Mouse (Mus musculus): ENCODE data around the gene Mta1.

Gene Mta1

DNA sequence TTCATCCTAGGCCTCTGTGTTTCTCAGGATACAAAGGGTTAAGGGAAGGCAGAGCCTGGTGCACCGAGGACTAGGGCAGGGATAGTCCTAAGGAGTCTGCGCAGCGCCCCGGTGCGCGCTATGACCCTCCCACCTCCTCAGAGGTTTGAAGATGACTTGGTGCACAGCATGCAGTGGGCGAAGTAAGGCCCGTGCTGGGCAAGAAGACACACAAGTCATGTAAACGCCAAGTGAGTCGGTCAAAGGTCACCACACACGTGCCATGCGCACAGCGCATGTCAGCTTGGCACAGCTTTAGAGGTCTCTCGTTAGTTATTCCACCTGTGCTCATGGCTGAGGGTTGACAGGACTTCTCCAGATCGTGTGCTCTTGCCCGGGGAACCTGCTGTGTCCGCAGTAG is 8.0 kb upstream of the Mta1 start:
- in situ Hi-C loops (cut with MboI, MseI) = loop anchor here in 1 of 2 experiments (25.0 kb wide), 1 partner anchor 1278 kb away; the partner anchor contains the start of genes Xrcc3 and Zfyve21

DNA sequence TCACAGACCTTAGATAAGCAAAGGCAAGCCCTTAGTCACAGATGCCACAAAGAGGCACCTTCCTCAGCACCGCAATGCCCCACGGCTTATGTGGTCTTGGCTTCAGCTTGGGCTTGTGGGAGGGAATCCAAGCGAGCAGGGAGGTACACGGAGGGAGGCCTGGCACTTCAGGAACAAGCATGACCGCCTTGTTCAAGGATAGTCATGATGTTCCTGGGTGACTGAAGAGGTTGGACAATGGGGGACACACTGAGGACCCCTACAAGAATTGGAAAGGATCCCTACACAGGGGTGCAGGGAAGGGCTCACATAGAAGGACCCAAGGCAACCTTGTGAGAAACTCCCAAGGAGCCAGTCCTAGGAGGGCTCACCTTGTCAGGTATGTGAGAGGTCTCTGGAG is 1.0 kb upstream of the Mta1 start:
- in situ Hi-C loops (cut with MboI, MseI) = loop anchor here in 1 of 2 experiments (25.0 kb wide), 1 partner anchor 1285 kb away; the partner anchor contains the start of genes Xrcc3 and Zfyve21

DNA sequence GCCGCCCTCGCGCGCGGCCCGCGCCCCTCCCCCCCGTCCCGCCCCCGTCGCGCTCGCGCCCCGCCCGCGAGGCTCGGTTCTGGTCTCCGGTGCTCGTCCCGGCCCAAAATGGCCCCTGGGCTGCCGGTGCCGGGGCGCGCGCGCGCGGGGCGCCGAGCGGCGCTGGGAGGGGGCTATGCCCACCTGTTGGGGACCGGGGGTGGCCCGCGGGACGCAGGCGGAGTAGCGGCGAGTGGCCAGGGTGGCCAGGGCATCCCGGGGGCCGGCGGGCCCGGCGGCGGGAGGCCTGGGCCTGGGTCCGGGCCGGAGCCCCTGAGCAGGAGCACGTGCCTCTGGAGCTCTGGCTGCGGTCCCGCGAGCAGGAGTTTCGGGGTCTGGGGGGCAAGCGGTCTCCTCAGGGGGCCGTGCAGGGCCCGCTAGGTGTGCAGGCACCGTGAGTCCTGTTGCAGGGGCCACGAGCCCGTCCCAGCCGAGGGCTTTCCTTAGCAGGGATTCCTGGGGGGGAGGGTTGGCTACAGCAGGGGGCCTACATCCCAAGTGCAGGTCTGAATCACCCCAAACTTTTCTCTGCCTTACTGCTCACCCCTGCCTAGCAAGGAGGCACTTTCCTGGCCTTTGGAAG is 563 bp downstream of the Mta1 start:
- in situ Hi-C loops (cut with MboI, MseI) = loop anchor here in 1 of 2 experiments (25.0 kb wide), 1 partner anchor 1286 kb away; the partner anchor contains the start of genes Xrcc3 and Zfyve21

DNA sequence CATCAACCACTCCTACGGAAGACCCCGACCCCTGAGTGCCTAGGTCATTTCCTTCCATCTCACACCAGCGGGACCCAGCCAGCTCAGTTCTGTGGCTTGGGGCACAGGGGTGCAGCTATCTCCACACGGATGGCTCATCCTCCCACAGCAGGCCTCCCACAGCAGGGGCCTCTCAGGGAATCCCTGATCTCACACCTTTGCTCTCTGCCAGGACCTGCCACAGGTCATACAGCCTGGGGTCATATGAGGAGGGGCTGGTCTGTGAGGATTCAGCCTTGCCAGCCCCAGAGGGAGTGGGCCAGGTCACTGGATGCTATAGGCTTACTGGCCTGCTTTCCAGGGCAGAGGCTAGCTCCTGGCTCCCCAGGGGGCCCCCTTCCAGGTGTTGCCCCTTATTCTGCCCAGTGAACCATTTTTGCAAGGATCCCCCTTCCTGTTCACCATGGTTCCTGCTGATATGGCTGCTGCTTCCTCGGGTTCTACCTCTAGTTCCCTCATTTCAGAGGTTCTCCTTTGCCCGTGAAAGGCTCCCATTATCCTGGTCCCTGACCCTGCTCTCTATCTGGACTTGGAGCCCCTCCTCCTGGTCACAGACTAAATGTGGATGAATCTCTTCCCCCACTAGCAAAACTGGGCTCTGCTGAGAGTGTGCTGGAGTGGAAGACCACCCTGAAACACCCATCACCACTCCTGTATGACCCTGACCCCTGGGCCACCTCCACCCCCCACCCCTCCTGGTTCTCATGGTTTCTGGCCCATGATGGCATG is 1.6 kb downstream of the Mta1 start:
- in situ Hi-C loops (cut with MboI, MseI) = loop anchor here in 1 of 2 experiments (25.0 kb wide), 1 partner anchor 1287 kb away; the partner anchor contains the start of genes Xrcc3 and Zfyve21

DNA sequence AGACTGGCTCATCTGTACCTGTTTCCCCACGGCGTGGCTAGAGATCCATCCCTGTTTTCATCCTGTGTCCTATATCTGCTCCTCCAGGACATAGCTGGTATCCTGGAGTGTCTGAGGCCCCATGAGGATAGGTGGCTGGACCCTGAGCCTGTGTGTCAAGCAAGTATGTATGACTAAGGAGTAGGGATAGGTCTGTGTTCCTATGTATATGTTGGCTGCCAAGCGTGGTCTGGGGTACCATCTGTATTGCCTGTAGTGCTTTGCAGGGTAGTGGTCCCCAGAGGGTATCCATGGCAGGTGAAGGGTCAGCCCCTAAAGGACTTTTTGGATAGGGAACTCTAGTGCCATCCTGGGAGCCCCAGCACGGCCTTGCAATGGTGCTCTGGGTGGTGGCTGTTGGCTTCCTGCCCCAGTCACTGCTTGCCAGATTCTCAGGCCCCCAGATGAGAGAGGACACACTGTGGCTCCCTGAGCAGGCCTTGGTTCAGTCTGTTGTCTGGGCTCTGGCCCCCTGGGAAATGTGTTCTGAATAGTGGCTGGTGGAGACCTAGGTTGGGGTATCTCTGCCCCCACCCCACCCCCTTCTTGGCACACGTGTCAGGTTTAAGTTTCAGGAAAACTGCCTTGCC is 2.5 kb downstream of the Mta1 start:
- in situ Hi-C loops (cut with MboI, MseI) = no loop called here

DNA sequence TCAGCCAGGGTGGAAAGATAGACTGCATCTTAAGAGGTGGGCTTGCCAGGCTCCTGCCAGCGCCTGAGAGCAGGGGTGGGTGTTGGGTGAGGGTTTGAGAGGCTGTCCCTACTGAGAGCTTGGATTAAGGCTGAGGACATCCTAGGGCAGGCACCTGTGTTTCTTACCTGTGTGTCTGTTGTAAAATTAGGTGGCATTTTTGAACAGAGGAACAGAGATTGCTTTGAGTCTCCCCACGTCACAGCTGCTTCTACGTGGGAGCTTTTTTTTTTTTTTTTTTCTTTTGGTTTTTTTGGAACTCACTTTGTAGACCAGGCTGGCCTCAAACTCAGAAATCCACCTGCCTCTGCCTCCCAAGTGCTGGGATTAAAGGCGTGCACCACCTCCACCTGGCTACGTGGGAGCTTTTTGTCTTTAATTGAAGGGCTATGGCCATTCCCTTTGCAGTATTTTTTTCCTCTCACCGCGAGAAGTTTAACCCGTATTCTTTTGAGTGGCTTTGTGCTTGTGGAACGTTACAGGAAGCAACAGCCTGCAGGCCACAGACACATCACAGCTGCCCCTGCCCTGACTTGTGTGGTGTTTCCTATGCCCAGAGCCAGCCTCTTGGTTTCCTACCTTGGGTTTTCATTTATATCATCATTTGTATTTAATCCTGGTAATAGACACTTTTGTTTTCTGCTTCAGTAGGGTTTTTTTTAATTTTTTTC is 3.3 kb downstream of the Mta1 start:
- in situ Hi-C loops (cut with MboI, MseI) = no loop called here

DNA sequence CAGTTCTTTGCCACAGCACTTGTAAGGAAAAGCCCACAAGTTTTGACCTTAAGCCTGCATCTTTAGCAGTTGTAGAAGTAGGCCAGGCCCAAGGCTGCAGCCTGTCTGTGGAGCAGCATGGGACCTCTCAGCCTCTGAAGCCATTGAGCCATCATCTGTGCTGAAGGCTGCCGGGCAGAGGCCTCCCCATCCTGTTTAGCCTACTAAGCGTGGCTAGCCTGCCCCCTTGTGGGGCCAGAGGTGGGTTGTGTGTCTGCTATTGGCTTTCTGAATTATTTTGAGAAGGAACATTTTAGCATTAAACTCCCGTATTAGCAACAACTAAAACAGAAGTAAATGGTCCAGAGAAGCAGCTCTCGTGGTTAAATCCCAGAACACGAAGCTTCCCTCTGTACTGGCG is 4.4 kb downstream of the Mta1 start:
- in situ Hi-C loops (cut with MboI, MseI) = no loop called here

DNA sequence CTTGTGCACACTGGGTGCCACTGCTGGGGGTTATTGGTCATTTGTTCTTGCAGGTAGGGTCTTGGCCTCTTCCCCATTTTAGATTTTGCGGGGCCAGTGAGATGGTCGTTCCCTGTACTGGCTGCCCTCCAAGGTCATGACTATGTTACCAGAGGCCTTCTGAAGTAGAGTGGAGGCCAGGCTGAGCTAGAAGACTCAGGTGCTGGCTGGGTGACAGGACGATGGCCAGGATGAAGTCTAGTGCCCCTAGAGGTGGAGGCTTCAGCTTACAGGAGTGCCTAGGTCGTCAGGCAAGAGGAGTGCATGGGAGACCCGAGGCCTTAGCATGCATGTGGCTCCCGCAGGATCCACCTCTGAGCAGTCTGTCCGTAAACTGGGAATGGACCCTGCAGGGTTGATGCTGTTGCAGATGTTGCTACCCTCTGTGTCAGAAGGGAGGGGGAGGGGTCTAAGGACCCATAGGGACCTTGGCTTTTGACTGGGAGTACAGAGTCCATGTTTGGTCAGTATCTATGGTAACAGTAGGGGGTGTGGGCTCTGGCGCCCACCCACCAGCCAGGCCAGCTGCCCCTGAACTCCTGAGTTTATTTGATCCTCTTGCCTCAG is 5.9 kb downstream of the Mta1 start:
- in situ Hi-C loops (cut with MboI, MseI) = no loop called here

DNA sequence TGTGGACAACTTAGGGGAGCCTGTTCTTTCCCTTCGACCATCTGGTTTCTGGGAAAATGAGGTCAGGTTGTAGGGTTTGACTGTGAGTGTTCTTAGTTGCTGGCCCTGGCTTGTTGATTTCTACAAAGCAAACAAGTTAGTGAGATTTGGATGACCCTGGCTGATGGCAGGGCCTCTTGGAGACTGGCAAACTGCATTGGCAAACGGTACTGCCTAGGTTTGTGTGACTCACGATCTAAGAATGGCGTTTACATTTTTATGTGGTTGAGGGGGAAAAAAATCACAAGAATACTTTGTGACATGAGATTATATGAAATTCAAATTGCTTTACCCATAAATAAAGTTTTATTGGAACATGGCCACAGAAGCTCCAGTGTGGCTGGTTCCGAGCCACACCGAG is 8.3 kb downstream of the Mta1 start:
- in situ Hi-C loops (cut with MboI, MseI) = no loop called here

DNA sequence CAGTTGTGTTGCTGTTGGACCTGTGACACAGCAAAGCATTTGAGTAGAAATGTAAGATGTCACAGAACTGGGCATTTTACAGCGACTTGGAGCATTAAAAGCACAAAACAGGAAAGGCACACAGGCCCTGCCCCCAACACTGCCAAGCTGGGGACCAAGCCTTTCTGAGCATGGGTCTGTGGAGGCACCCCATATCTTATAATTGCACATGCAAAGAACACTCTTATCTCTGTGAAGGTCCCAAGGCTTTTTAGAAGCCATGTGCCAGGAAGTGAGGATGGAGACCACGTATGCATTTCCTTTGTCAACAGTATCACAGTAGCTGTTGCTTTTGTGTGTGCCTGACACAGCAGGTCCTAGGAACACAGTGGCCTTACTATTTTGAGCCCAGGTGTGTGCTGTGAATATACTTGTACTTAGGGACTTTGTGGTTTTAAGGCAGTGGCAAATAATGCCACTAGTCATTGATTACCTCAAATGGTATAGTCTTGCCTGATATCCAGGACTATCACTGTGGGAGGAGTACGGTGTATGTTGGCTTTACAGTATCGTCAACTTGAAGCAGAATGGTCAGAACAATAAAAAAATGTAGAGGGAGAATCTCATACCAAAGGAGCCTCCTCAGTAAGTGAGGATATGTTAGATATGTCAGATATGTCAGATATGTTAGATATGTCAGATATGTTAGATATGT is 9.5 kb downstream of the Mta1 start:
- in situ Hi-C loops (cut with MboI, MseI) = no loop called here

DNA sequence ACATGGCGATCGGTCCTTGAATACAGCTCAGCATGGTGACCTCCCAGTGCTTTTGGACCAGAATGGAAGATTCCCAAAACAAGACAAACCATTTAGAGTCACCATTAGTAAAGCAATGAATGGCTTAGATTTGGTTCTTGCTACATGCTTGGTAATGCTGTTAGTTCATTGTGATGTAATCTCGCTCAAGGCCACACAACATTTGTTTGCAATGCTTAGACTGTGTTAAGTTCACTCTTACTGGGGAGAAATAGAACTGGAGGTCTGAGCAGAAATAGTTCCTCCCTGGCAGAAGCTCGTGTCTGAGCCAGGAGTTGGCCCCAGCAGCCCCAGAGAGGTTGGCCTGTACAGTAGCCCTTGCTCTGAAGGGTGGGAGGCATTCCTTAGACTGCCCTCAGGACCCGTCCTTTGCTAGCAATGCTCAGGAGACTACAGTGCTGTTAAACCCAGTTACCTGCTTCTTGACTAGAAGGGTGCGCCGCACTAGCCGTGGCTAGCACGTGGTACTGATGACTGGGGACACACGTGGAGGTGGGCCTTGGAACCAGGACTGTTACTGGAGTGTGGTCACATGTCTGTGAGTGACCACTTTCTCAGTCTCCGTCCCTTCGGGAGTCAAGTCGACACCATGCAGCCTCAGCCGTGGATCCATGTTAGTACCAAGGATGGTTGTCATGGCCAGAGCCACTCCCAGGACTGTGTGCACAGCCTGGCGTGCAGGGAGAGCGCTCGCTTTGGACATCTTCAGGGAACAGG is 10.6 kb downstream of the Mta1 start:
- in situ Hi-C loops (cut with MboI, MseI) = no loop called here

DNA sequence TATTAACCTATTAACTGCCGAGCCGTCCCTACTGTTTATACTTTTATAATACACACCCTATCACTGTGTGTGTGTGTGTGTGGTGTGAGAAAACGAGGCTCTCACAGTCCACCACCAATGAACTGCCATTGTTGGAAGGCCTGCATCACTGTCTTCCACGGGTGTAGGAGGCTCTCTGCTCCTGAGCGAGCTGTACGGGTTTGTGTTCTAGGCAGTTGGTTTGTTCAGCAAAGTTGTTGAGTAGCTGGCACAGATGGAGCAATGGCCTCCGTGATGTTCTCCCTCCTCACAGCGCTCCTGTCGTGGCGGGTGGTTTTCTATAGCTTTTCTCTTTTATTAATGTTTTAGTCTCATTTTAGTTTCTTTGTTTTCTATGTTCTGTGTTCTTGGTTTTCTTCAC is 11.7 kb downstream of the Mta1 start:
- in situ Hi-C loops (cut with MboI, MseI) = no loop called here

DNA sequence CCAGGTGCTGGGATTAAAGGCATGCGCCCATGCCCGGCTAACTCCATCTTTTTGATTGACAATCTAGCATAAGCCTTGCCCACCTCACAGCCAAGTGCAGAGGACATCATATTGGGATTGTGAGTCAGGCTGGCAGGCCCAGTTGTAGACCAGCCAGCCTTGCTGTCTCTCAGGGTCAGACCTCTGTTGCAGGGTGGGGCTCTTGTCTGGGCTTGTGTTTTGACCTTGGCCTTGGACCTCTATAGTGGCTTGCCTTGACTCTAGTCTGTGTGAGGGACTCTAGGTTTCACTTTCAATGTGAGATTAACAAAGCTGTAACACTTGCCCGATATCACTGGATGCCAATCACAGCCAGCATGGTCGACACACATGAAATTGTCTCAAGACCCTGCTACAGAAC is 16.1 kb downstream of the Mta1 start:
- in situ Hi-C loops (cut with MboI, MseI) = no loop called here

DNA sequence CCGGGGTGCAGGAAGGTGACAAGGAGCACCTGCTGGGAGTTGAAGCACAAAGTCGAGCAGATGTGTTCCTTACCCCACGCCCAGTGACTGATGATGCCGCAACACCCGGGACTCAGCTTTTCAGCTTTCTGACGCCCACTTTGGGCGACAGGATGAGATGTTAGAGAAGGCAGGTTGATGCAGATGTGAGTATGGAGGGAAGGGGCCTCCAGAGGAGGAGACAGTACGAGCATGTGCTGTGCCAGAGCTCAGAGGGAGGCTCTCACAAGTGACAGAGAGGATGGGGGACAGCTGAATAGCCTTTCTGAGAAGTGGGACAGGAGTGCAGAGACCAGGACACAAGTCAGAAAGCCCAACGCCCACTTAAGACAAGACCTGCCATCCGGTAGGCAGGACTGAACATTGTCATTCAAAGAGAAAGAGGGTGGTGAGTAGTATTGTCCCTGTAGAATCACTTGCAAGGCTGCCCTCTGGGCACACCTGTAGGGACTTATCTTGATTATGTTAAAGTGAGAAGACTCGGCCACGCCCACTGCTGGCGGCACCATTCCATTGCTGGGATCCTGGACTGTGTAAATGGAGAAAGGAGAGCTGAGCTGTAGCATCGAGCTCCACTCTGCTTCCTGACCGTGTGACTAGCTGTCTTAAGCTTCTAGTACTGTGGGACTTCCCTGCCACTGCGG is 16.9 kb downstream of the Mta1 start:
- in situ Hi-C loops (cut with MboI, MseI) = no loop called here

DNA sequence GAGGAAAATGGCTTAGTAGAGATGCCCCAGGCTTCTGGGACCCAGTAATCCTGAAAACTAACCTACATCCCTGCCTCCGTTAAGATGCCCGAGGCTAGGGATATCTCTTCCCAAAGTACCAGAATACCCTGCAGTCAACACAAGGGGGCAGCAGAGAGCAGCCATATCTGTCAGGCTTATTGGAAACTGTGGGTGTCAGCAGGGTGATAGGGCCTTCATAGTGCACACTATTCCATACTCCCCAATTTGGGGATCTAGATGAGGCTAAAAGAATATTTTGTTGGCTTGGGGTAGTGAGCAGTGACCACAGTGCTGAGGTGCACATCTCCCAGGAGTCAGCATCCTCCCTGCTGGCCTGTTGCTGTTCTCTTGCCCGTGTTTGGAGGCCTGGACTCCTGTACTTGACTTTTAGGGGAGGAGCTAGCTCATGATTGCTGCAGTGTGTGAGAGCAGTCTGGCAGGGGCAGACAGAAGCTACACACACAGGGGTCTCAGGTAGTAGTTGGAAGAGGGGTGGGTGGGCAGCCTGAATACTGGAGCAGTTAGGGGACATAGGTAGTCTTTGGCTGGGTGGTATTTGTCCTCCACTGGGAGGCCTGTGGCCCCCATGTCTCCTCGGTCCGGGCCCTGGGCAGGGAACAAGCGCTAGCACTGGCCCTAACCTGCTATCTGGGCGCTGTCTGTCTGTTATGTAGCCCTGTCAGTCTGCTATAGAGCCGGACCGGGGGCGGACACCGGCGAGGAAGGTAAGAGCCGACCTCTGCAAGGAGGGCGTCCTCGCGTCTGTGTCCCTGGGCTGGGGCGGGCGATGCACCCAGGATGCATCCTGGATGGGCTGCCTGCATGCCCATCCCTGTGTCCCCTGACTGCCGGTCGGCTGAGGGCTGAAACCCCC is 21.7 kb downstream of the Mta1 start:
- in situ Hi-C loops (cut with MboI, MseI) = no loop called here

DNA sequence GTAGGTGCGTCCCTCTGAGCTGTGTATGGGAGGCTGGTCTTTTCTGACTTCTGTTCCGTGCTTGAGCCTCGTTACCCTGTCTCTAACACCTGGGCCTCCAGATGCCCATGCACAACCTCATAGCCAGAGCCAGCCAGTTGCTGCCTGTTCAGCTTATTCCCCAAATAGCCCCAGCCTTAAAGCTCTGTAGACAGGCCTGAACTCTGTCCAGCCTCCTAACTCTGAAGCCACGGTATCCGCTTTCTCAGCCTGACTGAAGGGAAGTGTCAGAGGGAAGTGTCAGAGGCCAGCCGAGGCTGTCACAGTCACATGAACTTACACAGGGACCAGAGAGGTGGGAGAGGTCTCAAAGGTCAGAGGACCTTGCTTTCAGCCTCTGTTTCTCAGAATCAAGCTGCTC is 26.6 kb downstream of the Mta1 start:
- in situ Hi-C loops (cut with MboI, MseI) = no loop called here

DNA sequence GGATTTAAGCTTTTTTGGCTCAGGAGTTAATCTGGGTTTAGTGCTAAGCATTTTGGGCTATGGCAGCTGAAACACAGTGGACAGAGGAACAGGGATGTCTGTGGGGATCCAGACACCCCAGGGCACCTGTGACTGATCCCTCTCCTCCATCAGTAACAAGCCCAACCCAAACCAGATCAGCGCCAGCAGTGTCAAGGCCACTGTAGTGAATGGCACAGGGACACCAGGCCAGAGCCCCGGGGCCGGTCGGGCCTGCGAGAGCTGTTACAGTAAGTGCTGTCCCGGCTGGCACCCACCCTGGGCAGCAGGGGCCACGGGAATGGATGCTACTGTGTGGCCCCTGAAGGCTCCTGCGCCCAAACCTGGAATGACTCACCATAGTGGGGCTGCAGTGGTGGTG is 32.7 kb downstream of the Mta1 start:
- in situ Hi-C loops (cut with MboI, MseI) = no loop called here

DNA sequence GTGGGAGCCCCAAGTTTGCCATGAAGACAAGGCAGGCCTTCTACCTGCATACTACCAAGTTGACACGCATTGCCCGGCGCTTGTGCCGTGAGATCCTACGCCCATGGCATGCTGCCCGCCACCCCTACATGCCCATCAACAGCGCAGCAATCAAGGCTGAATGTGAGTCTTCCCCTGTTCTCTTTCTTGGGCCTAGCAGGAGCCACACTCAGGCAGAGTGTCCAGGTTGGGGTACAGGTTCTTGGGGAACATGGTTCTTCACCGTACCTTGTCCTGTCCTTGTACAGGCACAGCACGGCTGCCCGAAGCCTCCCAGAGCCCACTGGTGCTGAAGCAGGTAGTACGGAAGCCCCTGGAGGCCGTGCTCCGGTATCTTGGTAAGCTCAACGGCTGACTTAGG is 33.5 kb downstream of the Mta1 start:
- in situ Hi-C loops (cut with MboI, MseI) = no loop called here

DNA sequence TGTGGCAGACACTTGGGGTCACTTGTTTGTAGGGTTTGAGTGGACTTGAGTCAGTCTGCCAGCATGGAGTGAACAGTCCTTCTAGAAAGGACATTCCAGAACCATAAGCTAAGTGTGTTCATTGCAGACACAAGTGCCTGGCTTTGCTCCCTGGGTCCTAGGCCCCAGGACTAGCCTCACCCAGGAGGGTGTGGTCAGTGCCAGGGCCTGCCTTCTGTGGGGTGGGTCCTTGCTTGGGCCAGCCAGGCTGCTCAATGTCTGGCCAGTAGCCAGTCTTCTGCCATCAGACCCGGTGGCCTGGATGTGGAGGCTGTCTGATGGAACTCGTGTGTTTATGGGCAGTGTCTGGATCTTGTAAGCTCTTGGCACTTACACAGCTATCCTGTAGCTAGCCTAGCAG is 34.5 kb downstream of the Mta1 start:
- in situ Hi-C loops (cut with MboI, MseI) = no loop called here
